Mouse (Mus musculus): ENCODE results near the gene Arhgap10. TPM values are rescaled to one million over a fixed set of nuclear protein-coding genes. Genes with fewer than 3 reads are reported as not detected.

Arhgap10 gene
- polyA plus RNA-seq, 1 experiment from 2014 or later, result 23.2 TPM

DNA sequence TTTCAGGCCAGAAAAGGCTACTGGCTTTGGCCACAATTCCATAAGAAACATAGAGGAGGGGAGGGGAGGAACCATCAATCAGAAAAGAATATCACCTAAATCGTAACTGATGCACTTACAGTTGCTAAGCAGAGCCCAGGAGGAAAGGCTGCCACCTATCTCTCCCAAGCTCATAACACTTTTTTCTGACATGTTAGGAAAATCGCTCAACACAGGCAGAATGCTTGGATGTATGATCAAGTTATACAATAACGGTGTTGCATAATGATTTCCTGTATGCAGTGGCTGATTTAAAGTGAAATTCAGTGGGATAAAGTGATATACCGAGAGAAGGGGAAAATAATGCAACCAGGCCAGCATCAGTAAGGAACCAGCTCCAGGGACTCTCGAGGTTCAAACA, 162.4 kb downstream of the Arhgap10 start:
- H3K27ac ChIP-seq (ENCODE audit: low read depth), result no peak overlapping the region
- no peaks in the 10 kb centered on the region for H3K4me1 ChIP-seq (ENCODE audit: insufficient read depth)
- H3K27me3 ChIP-seq (ENCODE audit: insufficient read depth, low read length), result no peaks in the 10 kb centered on the region
- peaks cover 10% of the 10 kb centered on the region; the same call in 1 of the 2 replicates for H3K36me3 ChIP-seq (ENCODE audit: insufficient read depth)
- 72% methylated on average over 5 of the region's 5 CpGs for WGBS
- TF ChIP-seq CTCF (IDR thresholded peaks at IDR 0.05; ENCODE audit: low read depth), result no peak
- H3K4me2 ChIP-seq, result no peak overlapping the region
- no peak overlapping the region for H3K9ac ChIP-seq
- no peak overlapping the region for H3K4me3 ChIP-seq (ENCODE audit: low read depth, low read length)
- DNase-seq (no peak), ATAC-seq (ENCODE audit: insufficient read depth) (no peak)
- H3K9me3 ChIP-seq (ENCODE audit: low read depth, low read length), result no peaks in the 10 kb centered on the region

DNA sequence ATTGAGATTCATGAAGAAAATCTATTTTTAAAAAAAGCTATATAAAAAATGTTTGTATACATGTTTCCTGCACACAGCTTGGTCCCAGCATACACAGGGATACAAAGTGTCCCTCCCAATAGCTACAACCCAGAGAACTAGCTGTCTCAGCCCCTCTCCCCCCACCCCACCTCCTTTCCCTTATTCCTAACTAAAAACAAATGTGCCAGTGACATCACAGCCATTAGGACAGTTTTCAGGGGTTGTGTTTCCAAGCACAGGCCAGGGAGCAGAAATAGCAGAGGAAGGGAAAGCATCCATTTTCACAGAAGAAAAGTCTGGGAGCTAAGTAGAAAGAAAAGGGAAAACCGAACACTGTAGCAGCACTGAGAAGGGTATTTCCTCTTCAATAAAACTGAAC, 163.6 kb downstream of the Arhgap10 start:
- Histone ChIP-seq H3K27me3 (ENCODE audit: insufficient read depth, low read length) (no peaks in the 10 kb centered on the region), H3K9ac (no peak overlapping the region), H3K4me2 (no peak overlapping the region), H3K4me3 (ENCODE audit: low read depth, low read length) (no peak overlapping the region), H3K9me3 (ENCODE audit: low read depth, low read length) (no peaks in the 10 kb centered on the region), H3K36me3 (ENCODE audit: insufficient read depth) (peaks cover 12% of the 10 kb centered on the region; the same call in 1 of the 2 replicates), H3K27ac (ENCODE audit: low read depth) (no peak overlapping the region), H3K4me1 (ENCODE audit: insufficient read depth) (no peaks in the 10 kb centered on the region)
- no peak for DNase-seq
- ATAC-seq (ENCODE audit: insufficient read depth), result no peak
- WGBS, result 82% methylated on average over 1 of the region's 1 CpGs
- no peak for TF ChIP-seq CTCF (IDR thresholded peaks at IDR 0.05; ENCODE audit: low read depth)

DNA sequence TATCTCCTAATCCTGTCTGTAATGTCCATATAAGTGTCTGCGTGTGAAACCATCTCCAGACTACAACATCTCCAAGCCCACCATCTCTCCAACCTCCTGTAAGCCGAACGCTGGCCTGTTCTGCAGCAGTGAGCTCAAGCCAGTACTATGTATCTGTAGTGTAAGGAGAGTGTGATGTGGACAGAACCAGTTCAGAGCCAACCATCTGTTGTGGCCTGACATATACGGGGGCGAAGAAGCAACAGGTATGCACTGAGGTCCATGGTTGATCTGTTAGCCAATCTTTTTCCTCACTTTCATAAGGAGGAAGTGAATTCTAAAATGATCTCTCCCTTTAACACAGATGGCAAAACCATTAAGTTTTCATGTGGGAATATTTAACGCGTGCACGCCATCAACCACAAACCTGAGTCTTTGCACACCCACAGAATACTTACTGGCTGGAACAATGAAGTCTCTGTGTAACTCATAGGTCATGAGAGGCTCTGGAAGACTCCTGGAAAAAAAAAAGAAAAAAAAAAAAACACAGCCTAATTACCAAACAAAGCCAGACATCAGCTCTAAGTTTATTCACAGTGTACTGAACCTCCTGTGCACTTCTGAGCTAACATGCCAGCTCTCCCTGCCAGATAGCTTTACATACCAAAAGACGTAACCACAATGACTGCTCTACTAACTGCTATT, 166.4 kb downstream of the Arhgap10 start:
- DNase-seq (no peak), ATAC-seq (ENCODE audit: insufficient read depth) (no peak)
- Histone ChIP-seq H3K9ac (no peak overlapping the region), H3K27me3 (ENCODE audit: insufficient read depth, low read length) (no peaks in the 10 kb centered on the region), H3K36me3 (ENCODE audit: insufficient read depth) (peaks cover 9% of the 10 kb centered on the region; the same call in 1 of the 2 replicates), H3K4me1 (ENCODE audit: insufficient read depth) (no peaks in the 10 kb centered on the region), H3K4me3 (ENCODE audit: low read depth, low read length) (no peak overlapping the region), H3K4me2 (no peak overlapping the region), H3K27ac (ENCODE audit: low read depth) (no peak overlapping the region), H3K9me3 (ENCODE audit: low read depth, low read length) (no peaks in the 10 kb centered on the region)
- TF ChIP-seq CTCF (IDR thresholded peaks at IDR 0.05; ENCODE audit: low read depth), result no peak
- WGBS, result 82% methylated on average over 9 of the region's 9 CpGs

DNA sequence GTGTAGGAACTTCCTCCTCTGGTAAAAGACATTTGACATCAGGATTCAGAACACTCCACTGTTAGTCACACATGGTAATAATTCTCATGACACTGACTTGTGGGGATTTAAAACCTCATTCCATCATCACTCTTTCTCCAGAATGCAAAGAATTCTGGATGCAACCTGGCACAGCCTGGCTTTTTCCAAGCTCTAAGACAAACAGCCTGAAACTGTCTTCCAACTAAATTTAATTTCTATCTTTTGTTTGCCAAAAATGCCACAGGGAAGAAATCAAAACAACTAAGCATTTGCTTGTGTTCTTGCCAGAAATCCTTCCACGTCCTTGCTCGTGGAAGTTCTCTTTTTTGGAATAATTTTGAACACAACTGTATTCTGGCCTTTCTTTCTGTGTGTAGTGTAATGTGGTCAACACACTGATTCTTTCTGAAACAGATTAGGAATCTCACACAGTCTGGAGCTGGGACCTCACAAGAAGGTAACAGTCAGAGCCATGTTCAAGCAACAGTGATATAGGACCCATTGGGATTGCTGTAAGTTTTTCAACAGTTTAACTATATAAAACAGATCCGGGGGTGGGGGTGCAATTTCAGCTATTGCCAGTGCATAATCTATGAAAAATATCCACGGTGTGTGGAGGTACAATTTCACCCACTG, 167.5 kb downstream of the Arhgap10 start:
- H3K27ac ChIP-seq (ENCODE audit: low read depth), result no peak overlapping the region
- H3K4me3 ChIP-seq (ENCODE audit: low read depth, low read length), result no peak overlapping the region
- no peak overlapping the region for H3K9ac ChIP-seq
- peak; percentile 43 for DNase-seq
- peaks cover 12% of the 10 kb centered on the region; the same call in 1 of the 2 replicates for H3K36me3 ChIP-seq (ENCODE audit: insufficient read depth)
- WGBS, result 67% methylated on average over 4 of the region's 4 CpGs
- no peaks in the 10 kb centered on the region for H3K27me3 ChIP-seq (ENCODE audit: insufficient read depth, low read length)
- 0 out of 2 replicates have a peak, but pooled peaks have one; percentile 41 for ATAC-seq (ENCODE audit: insufficient read depth)
- TF ChIP-seq CTCF (IDR thresholded peaks at IDR 0.05; ENCODE audit: low read depth), result no peak
- H3K4me1 ChIP-seq (ENCODE audit: insufficient read depth), result no peaks in the 10 kb centered on the region
- no peaks in the 10 kb centered on the region for H3K9me3 ChIP-seq (ENCODE audit: low read depth, low read length)
- H3K4me2 ChIP-seq, result no peak overlapping the region

DNA sequence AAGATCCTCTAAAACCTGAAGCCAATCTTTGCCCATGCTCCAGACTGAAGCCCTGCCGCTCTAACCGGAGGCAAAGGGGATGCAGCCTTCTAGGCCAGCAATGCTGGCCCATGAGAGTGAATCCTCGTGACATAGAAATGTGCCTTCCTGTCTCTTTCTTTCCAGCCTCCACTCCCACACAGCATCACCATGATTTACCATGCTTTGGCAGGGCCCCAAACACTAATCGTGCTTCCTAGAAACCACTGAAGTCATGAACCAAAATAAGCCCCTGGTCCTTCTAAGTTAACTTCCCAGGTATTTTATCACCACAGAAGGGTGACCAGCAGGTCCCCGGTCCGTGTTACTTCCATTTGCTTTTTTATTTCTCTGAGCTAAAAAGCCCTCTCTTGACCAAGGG, 173.8 kb downstream of the Arhgap10 start:
- no peak overlapping the region for H3K4me2 ChIP-seq
- peaks cover 6% of the 10 kb centered on the region for H3K4me1 ChIP-seq (ENCODE audit: insufficient read depth)
- DNase-seq, result no peak
- no peaks in the 10 kb centered on the region for H3K9me3 ChIP-seq (ENCODE audit: low read depth, low read length)
- no peaks in the 10 kb centered on the region for H3K27me3 ChIP-seq (ENCODE audit: insufficient read depth, low read length)
- no peak for TF ChIP-seq CTCF (IDR thresholded peaks at IDR 0.05; ENCODE audit: low read depth)
- 83% methylated on average over 6 of the region's 6 CpGs for WGBS
- no peak overlapping the region for H3K9ac ChIP-seq
- H3K36me3 ChIP-seq (ENCODE audit: insufficient read depth), result peaks cover 24% of the 10 kb centered on the region; the same call in 1 of the 2 replicates
- ATAC-seq (ENCODE audit: insufficient read depth), result no peak
- H3K27ac ChIP-seq (ENCODE audit: low read depth), result no peak overlapping the region
- no peak overlapping the region for H3K4me3 ChIP-seq (ENCODE audit: low read depth, low read length)

DNA sequence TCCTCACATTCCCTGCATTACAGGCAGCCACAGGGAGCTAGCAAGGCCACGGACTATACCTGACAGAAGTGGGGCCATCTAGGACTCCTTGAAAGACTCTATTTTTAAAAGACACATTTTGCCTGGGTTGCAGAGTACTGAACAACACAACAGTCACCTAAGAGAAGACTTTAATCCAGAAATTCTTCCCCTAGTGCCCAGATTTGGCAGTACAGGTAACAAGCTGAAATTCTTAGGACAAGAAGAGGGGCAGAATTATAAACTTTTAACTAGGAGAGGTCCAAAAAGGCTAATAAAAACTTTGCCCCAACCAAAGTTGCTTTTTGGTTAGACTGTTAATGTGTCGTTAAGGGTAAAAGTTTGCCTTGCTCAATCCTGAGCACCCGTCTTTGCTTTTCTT, 174.4 kb downstream of the Arhgap10 start:
- no peak for ATAC-seq (ENCODE audit: insufficient read depth)
- TF ChIP-seq CTCF (IDR thresholded peaks at IDR 0.05; ENCODE audit: low read depth), result no peak; the same call in 1 of the 2 replicates
- 90% methylated on average over 3 of the region's 3 CpGs for WGBS
- H3K9me3 ChIP-seq (ENCODE audit: low read depth, low read length), result no peaks in the 10 kb centered on the region
- peaks cover 6% of the 10 kb centered on the region for H3K4me1 ChIP-seq (ENCODE audit: insufficient read depth)
- peaks cover 24% of the 10 kb centered on the region; the same call in 1 of the 2 replicates for H3K36me3 ChIP-seq (ENCODE audit: insufficient read depth)
- no peak overlapping the region for H3K27ac ChIP-seq (ENCODE audit: low read depth)
- no peak overlapping the region for H3K9ac ChIP-seq
- H3K27me3 ChIP-seq (ENCODE audit: insufficient read depth, low read length), result no peaks in the 10 kb centered on the region
- no peak for DNase-seq
- H3K4me3 ChIP-seq (ENCODE audit: low read depth, low read length), result no peak overlapping the region
- H3K4me2 ChIP-seq, result no peak overlapping the region

DNA sequence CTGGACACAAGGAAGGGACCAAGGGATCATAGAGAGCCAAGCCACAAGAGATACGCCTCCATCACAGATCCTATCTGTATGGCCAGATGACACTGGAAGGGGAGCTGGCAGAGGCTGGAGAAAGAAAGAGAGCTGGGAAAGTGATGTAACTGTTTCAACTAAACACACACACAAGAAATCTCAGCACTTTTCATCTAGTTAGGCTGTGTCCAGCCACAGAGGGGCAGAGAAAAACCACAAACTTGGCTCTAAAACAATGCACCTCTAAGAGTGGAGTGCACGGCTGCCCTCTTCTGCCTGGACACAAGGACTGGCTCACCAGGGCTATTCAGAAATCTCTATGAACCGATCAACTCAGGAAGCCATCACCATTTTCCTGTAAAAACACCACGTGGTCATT, 175.6 kb downstream of the Arhgap10 start:
- H3K27me3 ChIP-seq (ENCODE audit: insufficient read depth, low read length), result no peaks in the 10 kb centered on the region
- H3K4me3 ChIP-seq (ENCODE audit: low read depth, low read length), result no peak overlapping the region
- H3K4me1 ChIP-seq (ENCODE audit: insufficient read depth), result peaks cover 6% of the 10 kb centered on the region
- DNase-seq, result peak; percentile 62
- no peak overlapping the region for H3K4me2 ChIP-seq
- 59% methylated on average over 4 of the region's 4 CpGs for WGBS
- peak; percentile 23; the same call in 1 of the 2 replicates for ATAC-seq (ENCODE audit: insufficient read depth)
- H3K36me3 ChIP-seq (ENCODE audit: insufficient read depth), result peaks cover 24% of the 10 kb centered on the region; the same call in 1 of the 2 replicates
- H3K9ac ChIP-seq, result no peak overlapping the region
- TF ChIP-seq CTCF (IDR thresholded peaks at IDR 0.05; ENCODE audit: low read depth), result no peak
- no peaks in the 10 kb centered on the region for H3K9me3 ChIP-seq (ENCODE audit: low read depth, low read length)
- H3K27ac ChIP-seq (ENCODE audit: low read depth), result peak overlapping the region; percentile 75
